Mouse (Mus musculus): ENCODE data around the gene Zbtb45. TPM values are rescaled to one million over a fixed set of nuclear protein-coding genes. Genes with fewer than 3 reads are reported as not detected.

Zbtb45 gene
- total RNA-seq, 2 experiments from 2014 or later, result 34.4 to 35.3 TPM

DNA sequence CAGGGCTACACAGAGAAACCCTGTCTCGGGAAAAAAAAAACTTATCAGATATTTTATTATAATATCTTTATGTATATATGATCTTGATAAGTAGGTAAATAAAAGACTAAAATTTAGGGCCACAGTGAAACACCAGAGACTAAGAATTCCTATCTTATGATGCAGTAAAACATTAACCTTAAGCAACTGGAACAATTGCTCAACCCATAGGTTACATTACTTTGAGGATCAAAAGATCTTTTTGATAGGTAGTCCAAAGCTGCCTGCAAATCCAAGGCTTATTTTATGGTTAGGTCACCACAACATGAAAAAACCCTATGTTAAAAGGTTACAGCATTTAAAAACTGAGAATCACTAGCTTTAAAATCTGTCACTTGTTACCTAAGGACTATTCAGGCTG is 8.2 kb downstream of the Zbtb45 start:
- DNase-seq (ENCODE audit: extremely low spot score in 1 of 2, low spot score in 1 of 2), result no peak

DNA sequence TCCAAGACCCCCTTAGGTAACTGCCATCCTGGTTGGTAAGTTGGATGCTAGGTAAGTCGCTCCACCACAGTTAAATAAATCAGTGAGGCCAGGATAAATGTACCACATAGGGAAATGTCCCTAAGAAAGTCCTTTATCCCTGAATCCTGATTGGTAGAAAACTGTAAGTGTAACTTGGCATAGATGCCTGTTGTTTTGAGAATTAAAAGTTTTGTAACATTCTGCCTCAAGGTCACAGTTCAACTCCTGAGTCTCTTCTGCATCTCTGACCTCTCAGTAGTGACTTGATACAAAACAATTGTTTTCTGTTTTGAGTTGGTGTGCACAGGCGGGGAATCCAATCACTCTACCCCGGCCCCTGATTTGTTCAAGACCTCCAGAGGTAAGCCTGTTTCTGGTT is 11.0 kb downstream of the Zbtb45 start, which contains the start of gene Trim28:
Gene Trim28 (plus strand): TSS at position 264 of the 400 bp plus-strand sequence.
- DNase-seq (ENCODE audit: extremely low spot score in 1 of 2, low spot score in 1 of 2), result no peak

- DNase-seq (ENCODE audit: extremely low spot score in 1 of 2, low spot score in 1 of 2), result no peak
These were observed 11.8 kb downstream of the Zbtb45 start, which contains the start of gene Slc27a5 for GRCm38 (mm10) chr7:12998053-12998452. TSS of gene Slc27a5 (minus strand) at chr7:12998192.

GRCm38 (mm10) chr7:12997230-12997629 is 12.6 kb downstream of the Zbtb45 start:
- no peak for DNase-seq (ENCODE audit: extremely low spot score in 1 of 2, low spot score in 1 of 2)

GRCm38 (mm10) chr7:12995862-12996261 is 14.0 kb downstream of the Zbtb45 start:
- DNase-seq (ENCODE audit: extremely low spot score in 1 of 2, low spot score in 1 of 2), result no peak

DNA sequence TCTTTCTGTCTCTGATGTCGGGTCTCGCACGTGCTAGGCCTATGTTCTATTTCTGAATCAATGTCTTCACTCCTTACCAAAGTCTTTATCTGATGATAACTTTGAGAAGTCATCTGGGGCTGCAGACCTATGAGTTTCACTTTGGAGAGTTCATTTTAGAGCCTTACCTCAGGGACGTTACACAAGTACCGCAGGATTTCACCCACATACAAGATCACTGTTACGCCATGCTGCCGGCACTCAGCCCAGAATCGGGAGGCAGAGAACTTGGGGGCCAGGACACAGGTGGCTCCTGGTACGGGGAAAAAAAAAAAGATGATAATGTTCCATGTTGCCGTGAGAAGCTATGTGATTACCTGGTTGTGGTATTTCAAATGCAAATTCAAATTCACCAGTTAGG is 16.7 kb downstream of the Zbtb45 start:
- no peak for DNase-seq (ENCODE audit: extremely low spot score in 1 of 2, low spot score in 1 of 2)

- DNase-seq (ENCODE audit: extremely low spot score in 1 of 2, low spot score in 1 of 2), result no peak
These were observed 17.6 kb downstream of the Zbtb45 start for GRCm38 (mm10) chr7:12992222-12992621.

DNA sequence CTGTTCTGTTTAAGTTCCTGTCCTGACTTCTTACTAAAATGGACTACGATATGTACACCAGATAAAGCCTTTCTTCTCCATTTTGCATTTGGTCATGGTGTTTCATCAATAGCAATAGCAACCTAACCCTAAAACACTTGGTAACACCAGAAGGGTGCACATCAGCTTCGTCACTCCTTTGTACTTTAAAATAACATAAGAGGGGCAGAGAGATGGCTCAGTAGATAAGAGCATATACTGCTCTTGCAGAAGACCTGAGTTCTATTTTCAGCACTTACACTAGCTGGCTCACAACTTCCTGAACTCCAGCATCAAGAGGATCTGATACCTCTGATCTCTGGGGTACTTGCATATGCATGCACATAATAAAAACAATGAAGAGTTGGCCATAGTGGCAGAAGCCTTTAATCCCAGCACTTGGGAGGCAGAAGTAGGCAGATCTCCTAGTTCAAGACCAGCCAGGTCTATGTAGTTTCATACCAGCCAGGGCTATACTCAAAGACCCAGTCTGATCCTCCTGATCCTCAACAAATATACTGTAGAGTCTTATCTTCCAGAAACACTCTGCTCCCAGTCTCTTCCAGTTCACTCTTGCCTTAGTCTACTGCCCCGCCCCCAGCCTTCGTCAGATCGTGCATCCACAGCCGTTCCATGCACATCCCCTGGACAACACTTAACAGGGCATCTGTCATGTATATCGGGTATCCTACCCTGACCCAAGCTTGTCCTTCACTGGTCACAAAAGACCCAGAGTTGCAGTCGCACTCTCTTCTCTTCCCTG is 22.2 kb downstream of the Zbtb45 start:
- DNase-seq (ENCODE audit: extremely low spot score in 1 of 2, low spot score in 1 of 2), result no peak

DNA sequence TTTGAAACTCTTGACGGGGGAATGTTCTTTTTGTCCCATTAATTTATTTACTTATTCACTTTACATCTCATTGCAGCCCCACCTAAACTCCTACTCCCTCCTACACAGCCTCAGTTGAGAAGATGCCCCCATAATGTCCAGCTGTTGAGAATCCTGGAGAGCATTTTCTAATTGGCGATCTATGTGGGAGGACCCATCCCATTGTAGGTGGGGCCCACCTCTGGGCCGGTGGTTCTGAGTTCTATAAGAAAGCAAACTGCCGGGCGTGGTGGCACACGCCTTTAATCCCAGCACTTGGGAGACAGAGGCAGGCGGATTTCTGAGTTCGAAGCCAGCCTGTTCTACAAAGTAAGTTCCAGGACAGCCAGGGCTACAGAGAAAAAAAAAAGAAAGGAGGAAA is 22.9 kb downstream of the Zbtb45 start:
- DNase-seq (ENCODE audit: extremely low spot score in 1 of 2, low spot score in 1 of 2), result no peak

- no peak for DNase-seq (ENCODE audit: extremely low spot score in 1 of 2, low spot score in 1 of 2)
These were observed 24.1 kb downstream of the Zbtb45 start for GRCm38 (mm10) chr7:12985724-12986123.

GRCm38 (mm10) chr7:12980291-12980690 is 29.5 kb downstream of the Zbtb45 start:
- no peak for DNase-seq (ENCODE audit: extremely low spot score in 1 of 2, low spot score in 1 of 2)

DNA sequence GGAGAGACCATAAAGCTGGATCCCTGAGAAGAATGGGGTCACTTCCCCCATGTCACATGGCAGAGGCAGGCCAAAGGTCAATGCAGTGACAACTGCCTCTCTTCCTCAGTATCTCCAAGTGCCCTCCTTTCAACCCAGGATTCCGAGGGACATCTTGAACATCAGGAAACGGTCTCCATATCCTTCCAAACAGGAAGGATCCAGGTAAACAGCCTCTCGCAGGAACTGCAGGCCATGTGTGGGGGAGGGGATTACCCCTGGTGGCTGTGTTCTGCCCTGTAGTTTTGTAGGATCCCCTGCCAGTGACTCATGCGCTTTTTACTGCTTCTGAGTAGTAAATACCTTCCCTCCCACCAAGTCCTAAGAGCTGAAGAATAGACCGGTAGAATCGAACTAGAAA is 30.1 kb downstream of the Zbtb45 start:
- DNase-seq (ENCODE audit: extremely low spot score in 1 of 2, low spot score in 1 of 2), result no peak

DNA sequence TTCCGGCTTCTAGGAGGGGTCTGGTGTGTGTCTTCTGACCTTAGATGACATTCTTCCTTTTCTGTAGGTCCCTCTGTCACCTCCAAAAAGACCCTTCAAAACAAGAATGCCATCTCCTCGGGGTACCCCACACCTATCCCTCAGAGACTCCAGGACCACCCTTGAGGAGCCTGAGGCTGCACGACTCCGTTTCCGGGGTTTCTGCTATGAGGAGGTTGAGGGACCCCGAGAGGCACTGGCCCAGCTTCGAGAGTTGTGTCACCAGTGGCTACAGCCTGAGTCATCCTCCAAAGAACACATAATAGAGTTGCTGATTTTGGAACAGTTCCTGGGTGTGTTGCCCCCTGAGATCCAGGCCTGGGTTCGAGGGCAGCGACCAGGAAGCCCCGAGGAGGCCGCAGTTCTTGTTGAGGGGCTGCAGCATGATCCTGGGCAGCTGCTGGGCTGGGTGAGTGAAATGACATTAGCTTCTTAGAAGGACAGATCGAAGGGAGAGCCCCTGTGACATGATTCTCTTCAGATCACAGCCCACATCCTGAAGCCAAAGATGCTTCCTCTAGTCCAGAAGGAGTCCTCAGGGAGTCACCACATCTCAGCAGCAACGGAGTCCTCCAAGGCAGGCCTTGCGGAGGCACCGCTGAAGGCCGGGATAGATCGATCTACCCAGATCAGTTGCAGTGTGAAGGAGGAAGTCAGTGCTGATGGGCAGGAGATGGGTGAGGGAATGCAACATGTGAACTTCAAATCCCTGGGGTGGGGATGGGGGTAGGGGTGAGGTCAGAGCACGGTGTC is 30.7 kb downstream of the Zbtb45 start:
- DNase-seq (ENCODE audit: extremely low spot score in 1 of 2, low spot score in 1 of 2), result no peak

DNA sequence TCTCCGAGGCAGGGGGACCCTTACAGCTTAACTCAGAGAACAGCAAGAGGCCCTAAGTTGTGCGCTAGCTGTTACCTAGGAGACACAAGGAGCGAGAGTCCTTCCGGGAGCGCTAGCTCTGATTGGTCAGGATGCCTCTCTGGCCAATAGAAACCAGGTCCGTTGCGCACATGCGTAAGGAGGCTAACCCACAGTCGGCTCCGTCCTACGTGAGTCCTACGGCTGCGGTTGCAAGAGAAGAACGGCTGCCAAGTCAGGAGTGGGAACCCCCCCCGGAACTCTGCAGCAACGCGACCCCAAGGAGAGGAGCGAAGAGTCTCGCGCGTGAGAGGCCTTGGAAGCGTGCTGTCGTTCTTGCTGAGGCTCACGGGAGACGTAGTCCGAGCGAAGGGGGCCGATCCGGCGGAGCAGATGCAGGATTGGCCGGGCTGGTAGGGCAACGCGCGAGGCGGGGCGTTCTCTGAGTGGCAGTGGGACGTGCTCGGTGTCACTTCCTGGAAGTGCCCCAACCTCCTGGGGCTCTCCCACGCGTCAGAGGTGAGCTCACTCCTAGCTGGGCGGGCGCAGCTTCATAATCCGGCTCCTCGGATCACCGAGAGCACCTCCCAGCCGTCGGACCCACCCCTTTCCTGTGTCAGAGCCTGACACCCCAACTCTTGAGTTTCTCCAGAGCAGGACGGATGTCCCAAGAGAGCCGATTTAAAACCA is 32.0 kb downstream of the Zbtb45 start, which contains the start of gene Zfp446:
Gene Zfp446 (plus strand): TSS at position 167 of the 708 bp plus-strand sequence.
- peak; percentile 93 to 96 for DNase-seq (ENCODE audit: extremely low spot score in 1 of 2, low spot score in 1 of 2)

- DNase-seq (ENCODE audit: extremely low spot score in 1 of 2, low spot score in 1 of 2), result no peak
These were observed 38.9 kb downstream of the Zbtb45 start for GRCm38 (mm10) chr7:12970906-12971305.

- DNase-seq (ENCODE audit: extremely low spot score in 1 of 2, low spot score in 1 of 2), result peak in 1 of 2 experiments; percentile 56
These were observed 43.6 kb downstream of the Zbtb45 start for GRCm38 (mm10) chr7:12966104-12966845.

DNA sequence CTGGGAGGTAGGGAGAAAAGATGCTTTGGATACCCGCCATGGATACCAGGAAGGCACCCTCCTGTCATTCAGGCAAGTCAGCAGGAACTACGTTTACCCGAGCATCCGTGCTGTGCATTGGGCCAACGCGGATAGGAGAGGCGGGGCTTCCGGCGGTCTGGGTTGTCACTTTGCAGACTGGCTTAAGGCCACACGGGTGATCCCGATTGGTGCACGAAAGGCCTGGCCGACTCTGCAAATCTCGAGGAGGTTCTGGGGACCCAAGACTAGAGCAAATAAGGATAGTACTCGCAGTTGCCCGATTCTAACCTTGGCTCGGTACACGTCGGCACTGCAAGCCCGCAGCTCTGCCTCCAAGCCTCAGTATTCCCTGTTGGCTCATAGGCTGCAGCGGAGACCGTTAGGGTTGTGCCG is 44.1 kb downstream of the Zbtb45 start, which contains the start of gene Zfp324:
Gene Zfp324 (plus strand): TSS at position 161 of the 414 bp plus-strand sequence.
- DNase-seq (ENCODE audit: extremely low spot score in 1 of 2, low spot score in 1 of 2), result peak; percentile 73 to 81

- peak in 1 of 2 experiments; percentile 41 for DNase-seq (ENCODE audit: extremely low spot score in 1 of 2, low spot score in 1 of 2)
These were observed 48.2 kb downstream of the Zbtb45 start for GRCm38 (mm10) chr7:12961511-12962141.

DNA sequence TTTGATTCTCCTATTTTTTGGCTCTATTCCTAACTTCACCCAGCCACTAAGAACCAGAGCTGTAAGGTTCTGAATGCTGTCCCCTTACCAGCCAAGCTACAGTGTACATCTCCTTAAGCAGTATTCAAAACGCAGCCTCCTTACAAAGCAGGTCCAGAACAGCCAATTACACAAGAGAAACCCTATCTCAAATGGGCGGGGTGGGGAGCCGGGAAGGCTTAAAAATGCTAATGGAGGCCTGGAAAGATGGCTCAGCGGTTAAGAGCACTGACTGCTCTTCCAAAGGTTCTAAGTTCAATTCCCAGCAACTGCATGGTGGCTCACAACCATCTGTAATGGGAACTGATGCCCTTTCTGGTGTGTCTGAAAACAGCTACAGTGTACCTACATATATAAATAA is 50.1 kb downstream of the Zbtb45 start:
- no peak for DNase-seq (ENCODE audit: extremely low spot score in 1 of 2, low spot score in 1 of 2)

Data from layer of hippocampus, postnatal 25 days (tissue).